In genomic region chr11:107272351-107272975, GRCm38 (mm10) we compare ENCODE assay signal across 9 mouse cellular contexts.
DNase-seq lines count a peak whose midpoint lies in the region; ATAC-seq and TF ChIP-seq lines count a peak whose summit lies in the region.
"Had no signal": no experiment of that assay in that cellular context is flagged by ENCODE, and none has a peak within 500 bp of the region (broad histone marks: within the 10 kb centered on the region; RNA-seq: fewer than 3 reads in every experiment).

No protein-coding gene starts in this region.

- ATAC-seq in kidney, embryonic 15.5 days (replicated peaks; ENCODE audit: low FRiP score), result no peak
- ATAC-seq in hindbrain, postnatal 0 days, result peak; percentile 32; the same call in 1 of the 2 replicates
- ATAC-seq in megakaryocyte progenitor cell, adult 5-6 weeks (replicated peaks; ENCODE audit: poor library complexity), result no peak

- TF ChIP-seq CTCF in hindbrain, postnatal 0 days (IDR thresholded peaks at IDR 0.05; ENCODE audit: low read depth), result no peak

- peaks cover 12% of the 10 kb centered on the region; the same call in 1 of the 2 replicates for H3K36me3 ChIP-seq in kidney, embryonic 15.5 days
- no peaks in the 10 kb centered on the region for H3K36me3 ChIP-seq in hindbrain, postnatal 0 days (ENCODE audit: insufficient read depth, low read length)
- H3K36me3 ChIP-seq: neural tube, embryonic 12.5 days had no signal

- peaks cover 26% of the 10 kb centered on the region for H3K4me1 ChIP-seq in kidney, embryonic 15.5 days
- peaks cover 7% of the 10 kb centered on the region; the same call in 1 of the 2 replicates for H3K4me1 ChIP-seq in hindbrain, postnatal 0 days (ENCODE audit: insufficient read depth, low read length)

- no peak overlapping the region for H3K4me3 ChIP-seq in kidney, embryonic 15.5 days (replicated peaks)
- no peak overlapping the region for H3K4me3 ChIP-seq in hindbrain, postnatal 0 days (ENCODE audit: low read length)
- H3K4me3 ChIP-seq: neural tube, embryonic 12.5 days had no signal

- H3K9ac ChIP-seq in kidney, embryonic 15.5 days, result no peak overlapping the region
- no peak overlapping the region for H3K9ac ChIP-seq in hindbrain, postnatal 0 days (replicated peaks; ENCODE audit: low read length)
- H3K9ac ChIP-seq: neural tube, embryonic 12.5 days had no signal

- H3K27me3 ChIP-seq in kidney, embryonic 15.5 days, result no peaks in the 10 kb centered on the region
- H3K27me3 ChIP-seq in hindbrain, postnatal 0 days (ENCODE audit: insufficient read depth, low read length), result no peaks in the 10 kb centered on the region
- H3K27me3 ChIP-seq: neural tube, embryonic 12.5 days had no signal

- H3K9me3 ChIP-seq in kidney, embryonic 15.5 days (replicated peaks), result no peaks in the 10 kb centered on the region
- H3K9me3 ChIP-seq in hindbrain, postnatal 0 days (ENCODE audit: low read length), result no peaks in the 10 kb centered on the region

- 75% methylated on average over 11 of the region's 11 CpGs for WGBS in kidney, embryonic 15.5 days
- WGBS in hindbrain, postnatal 0 days, result 51% methylated on average over 11 of the region's 11 CpGs

- no peak overlapping the region for H3K27ac ChIP-seq in kidney, embryonic 15.5 days
- H3K27ac ChIP-seq in hindbrain, postnatal 0 days, result peak overlapping the region; percentile 54; the same call in 1 of the 2 replicates
- H3K27ac ChIP-seq: neural tube, embryonic 12.5 days had no signal

- peak; percentile 65 for DNase-seq in kidney, postnatal 10 days
- DNase-seq in NIH3T3 (ENCODE audit: low read depth), result peak; percentile 8
- peak; percentile 38 to 50 for DNase-seq in adrenal gland, postnatal 36 days
- DNase-seq in hindbrain, postnatal 0 days (ENCODE audit: low spot score), result peak; percentile 79
- no peak for DNase-seq in layer of hippocampus, postnatal 36 days
- DNase-seq in left cerebral cortex, adult 8-10 months (ENCODE audit: low spot score in 2 of 2), result no peak

- H3K4me2 ChIP-seq in kidney, embryonic 15.5 days, result no peak overlapping the region
- H3K4me2 ChIP-seq in hindbrain, postnatal 0 days (ENCODE audit: low read depth, low read length), result no peak overlapping the region
- H3K4me2 ChIP-seq: neural tube, embryonic 12.5 days had no signal

Comparison
In these comparisons a context has a peak if more than half of its experiments do, and no peak if none do; other contexts are left out.
1. DNase-seq: peak in kidney, postnatal 10 days (single experiment), NIH3T3 (single experiment), adrenal gland, postnatal 36 days (2 of 2) and hindbrain, postnatal 0 days (single experiment); none in layer of hippocampus, postnatal 36 days (0 of 2) and left cerebral cortex, adult 8-10 months (0 of 2).